Mouse (Mus musculus): Measurements from ENCODE around the gene C2cd3.

Gene C2cd3

GRCm38 (mm10) chr7:100402715-100403114 lies 30.7 kb downstream of the C2cd3 start:
- no peak for DNase-seq (ENCODE audit: extremely low spot score, low spot score)

GRCm38 (mm10) chr7:100407677-100408076 lies 35.6 kb downstream of the C2cd3 start:
- DNase-seq (ENCODE audit: extremely low spot score, low spot score): no peak

- DNase-seq (ENCODE audit: extremely low spot score, low spot score): no peak
These were observed 36.7 kb downstream of the C2cd3 start for GRCm38 (mm10) chr7:100408684-100409083.

GRCm38 (mm10) chr7:100425795-100426194 lies 53.8 kb downstream of the C2cd3 start:
- DNase-seq (ENCODE audit: extremely low spot score, low spot score): no peak

GRCm38 (mm10) chr7:100429102-100429501 lies 57.1 kb downstream of the C2cd3 start:
- DNase-seq (ENCODE audit: extremely low spot score, low spot score): peak; percentile 40

GRCm38 (mm10) chr7:100429911-100430310 lies 57.9 kb downstream of the C2cd3 start:
- no peak for DNase-seq (ENCODE audit: extremely low spot score, low spot score)

GRCm38 (mm10) chr7:100431103-100431502 lies 59.1 kb downstream of the C2cd3 start:
- no peak for DNase-seq (ENCODE audit: extremely low spot score, low spot score)

- DNase-seq (ENCODE audit: extremely low spot score, low spot score): no peak
These were observed 61.3 kb downstream of the C2cd3 start for GRCm38 (mm10) chr7:100433295-100433694.

- DNase-seq (ENCODE audit: extremely low spot score, low spot score): no peak
These were observed 71.7 kb downstream of the C2cd3 start for GRCm38 (mm10) chr7:100443728-100444127.

GRCm38 (mm10) chr7:100446271-100446670 lies 74.2 kb downstream of the C2cd3 start:
- no peak for DNase-seq (ENCODE audit: extremely low spot score, low spot score)

GRCm38 (mm10) chr7:100448530-100448929 lies 76.5 kb downstream of the C2cd3 start:
- DNase-seq (ENCODE audit: extremely low spot score, low spot score): no peak

- DNase-seq (ENCODE audit: extremely low spot score, low spot score): no peak
These were observed 77.0 kb downstream of the C2cd3 start for GRCm38 (mm10) chr7:100448985-100449384.

GRCm38 (mm10) chr7:100458153-100458552 lies 86.1 kb downstream of the C2cd3 start:
- DNase-seq (ENCODE audit: extremely low spot score, low spot score): no peak

- DNase-seq (ENCODE audit: extremely low spot score, low spot score): no peak
These were observed 87.8 kb downstream of the C2cd3 start for GRCm38 (mm10) chr7:100459862-100460261.

GRCm38 (mm10) chr7:100461621-100462151 lies 89.7 kb downstream of the C2cd3 start:
- no peak for DNase-seq (ENCODE audit: extremely low spot score, low spot score)

GRCm38 (mm10) chr7:100463194-100463593 lies 91.2 kb downstream of the C2cd3 start:
- no peak for DNase-seq (ENCODE audit: extremely low spot score, low spot score)

- DNase-seq (ENCODE audit: extremely low spot score, low spot score): no peak
These were observed 91.7 kb downstream of the C2cd3 start for GRCm38 (mm10) chr7:100463757-100464156.

- no peak for DNase-seq (ENCODE audit: extremely low spot score, low spot score)
These were observed 92.2 kb downstream of the C2cd3 start for GRCm38 (mm10) chr7:100464248-100464647.

GRCm38 (mm10) chr7:100465248-100465647 lies 93.2 kb downstream of the C2cd3 start:
- no peak for DNase-seq (ENCODE audit: extremely low spot score, low spot score)

- no peak for DNase-seq (ENCODE audit: extremely low spot score, low spot score)
These were observed 93.8 kb downstream of the C2cd3 start for GRCm38 (mm10) chr7:100465656-100466309.

- no peak for DNase-seq (ENCODE audit: extremely low spot score, low spot score)
These were observed 94.9 kb downstream of the C2cd3 start for GRCm38 (mm10) chr7:100466781-100467510.

GRCm38 (mm10) chr7:100468761-100469160 lies 96.7 kb downstream of the C2cd3 start:
- no peak for DNase-seq (ENCODE audit: extremely low spot score, low spot score)

- DNase-seq (ENCODE audit: extremely low spot score, low spot score): no peak
These were observed 97.5 kb downstream of the C2cd3 start for GRCm38 (mm10) chr7:100469502-100469901.
